In genomic region chr2:93353725-93354124, GRCm38 (mm10) we compare ENCODE assay signal across 9 mouse cellular contexts. TPM values are rescaled to one million over a fixed set of nuclear protein-coding genes. Genes with fewer than 3 reads are reported as not detected.
DNase-seq lines count a peak whose midpoint lies in the region; ATAC-seq lines count a peak whose summit lies in the region.
"Had no signal": no experiment of that assay in that cellular context is flagged by ENCODE, and none has a peak within 500 bp of the region (broad histone marks: within the 10 kb centered on the region; RNA-seq: fewer than 3 reads in every experiment).

No protein-coding gene starts in this region.

- H3K9ac ChIP-seq in liver, embryonic 16.5 days (ENCODE audit: low read depth, low read length), result peak overlapping the region; percentile 58

- H3K9me3 ChIP-seq in liver, embryonic 16.5 days (replicated peaks; ENCODE audit: control insufficient read depth, low read length), result no peaks in the 10 kb centered on the region

- WGBS in liver, embryonic 16.5 days (ENCODE audit: insufficient replicate concordance), result 18% methylated on average over 4 of the region's 4 CpGs

- peaks cover 33% of the 10 kb centered on the region for H3K4me1 ChIP-seq in liver, embryonic 16.5 days (ENCODE audit: control insufficient read depth, low read depth, low read length)

- H3K27me3 ChIP-seq in liver, embryonic 16.5 days (ENCODE audit: control insufficient read depth, insufficient read depth, low read depth, low read length), result no peaks in the 10 kb centered on the region

- no peaks in the 10 kb centered on the region for H3K36me3 ChIP-seq in liver, embryonic 16.5 days (ENCODE audit: control insufficient read depth, insufficient read depth)

- H3K4me2 ChIP-seq in liver, embryonic 16.5 days (ENCODE audit: low read depth, low read length), result peak overlapping the region; percentile 62

- peak; percentile 19 for DNase-seq in heart, adult 8-10 months (ENCODE audit: low spot score)
- DNase-seq in heart, postnatal 36 days, result no peak
- peak; percentile 48 for DNase-seq in spleen, adult 12 weeks (ENCODE audit: low spot score)
- DNase-seq in spleen, adult 18-20 months, result no peak
- DNase-seq in layer of hippocampus, adult 18-20 months (ENCODE audit: low spot score in 2 of 2), result no peak
- no peak for DNase-seq in cerebellum, adult 18-20 months
- no peak for DNase-seq in layer of hippocampus, adult 11-12 months (ENCODE audit: low spot score)
- DNase-seq: cerebellum, postnatal 36 days had no signal

- ATAC-seq in liver, embryonic 16.5 days (ENCODE audit: low read depth), result peak; percentile 98

- H3K4me3 ChIP-seq in liver, embryonic 16.5 days (ENCODE audit: low read depth, low read length), result peak overlapping the region; percentile 47

- peak overlapping the region; percentile 77 for H3K27ac ChIP-seq in liver, embryonic 16.5 days (ENCODE audit: low read length)

- intact Hi-C loops in heart, postnatal 36 days (cut with DNase I), result loop anchor here (2.0 kb wide), 1 partner anchor 27 kb away; no protein-coding TSS in a partner anchor

RNA-seq across cellular contexts. Expression of gene Tspan18, which starts 19.4 kb away (rescaled TPM):
- total RNA-seq in heart, adult 8-10 months (2022), result 1 to 10 TPM; 7.3 to 9.9 (median 9.0) TPM
- 10 to 100 TPM; 12.4 to 16.2 TPM for total RNA-seq in heart, postnatal 36 days (2021)
- polyA plus RNA-seq in liver, embryonic 16.5 days (2015; fragmentation: Nextera tagmentation; extraction: Ambion mirVana), result 2.0 and 2.2 TPM in 2 replicates
- 10 to 100 TPM; 27.8 to 31.3 TPM for total RNA-seq in layer of hippocampus, adult 18-20 months (2021)

Comparison
In these comparisons a context has a peak if more than half of its experiments do, and no peak if none do; other contexts are left out.
1. DNase-seq: peak in heart, adult 8-10 months (single experiment) and spleen, adult 12 weeks (single experiment); none in heart, postnatal 36 days (0 of 2), spleen, adult 18-20 months (0 of 2), layer of hippocampus, adult 18-20 months (0 of 2), cerebellum, adult 18-20 months (0 of 2) and layer of hippocampus, adult 11-12 months (single experiment).